Mouse (Mus musculus): ENCODE results near the gene Sdc3. TPM values are rescaled to one million over a fixed set of nuclear protein-coding genes. Genes with fewer than 3 reads are reported as not detected.

Sdc3 gene
- 6.8 and 8.0 TPM in 2 replicates for polyA plus RNA-seq (2012; rRNA removed)

DNA sequence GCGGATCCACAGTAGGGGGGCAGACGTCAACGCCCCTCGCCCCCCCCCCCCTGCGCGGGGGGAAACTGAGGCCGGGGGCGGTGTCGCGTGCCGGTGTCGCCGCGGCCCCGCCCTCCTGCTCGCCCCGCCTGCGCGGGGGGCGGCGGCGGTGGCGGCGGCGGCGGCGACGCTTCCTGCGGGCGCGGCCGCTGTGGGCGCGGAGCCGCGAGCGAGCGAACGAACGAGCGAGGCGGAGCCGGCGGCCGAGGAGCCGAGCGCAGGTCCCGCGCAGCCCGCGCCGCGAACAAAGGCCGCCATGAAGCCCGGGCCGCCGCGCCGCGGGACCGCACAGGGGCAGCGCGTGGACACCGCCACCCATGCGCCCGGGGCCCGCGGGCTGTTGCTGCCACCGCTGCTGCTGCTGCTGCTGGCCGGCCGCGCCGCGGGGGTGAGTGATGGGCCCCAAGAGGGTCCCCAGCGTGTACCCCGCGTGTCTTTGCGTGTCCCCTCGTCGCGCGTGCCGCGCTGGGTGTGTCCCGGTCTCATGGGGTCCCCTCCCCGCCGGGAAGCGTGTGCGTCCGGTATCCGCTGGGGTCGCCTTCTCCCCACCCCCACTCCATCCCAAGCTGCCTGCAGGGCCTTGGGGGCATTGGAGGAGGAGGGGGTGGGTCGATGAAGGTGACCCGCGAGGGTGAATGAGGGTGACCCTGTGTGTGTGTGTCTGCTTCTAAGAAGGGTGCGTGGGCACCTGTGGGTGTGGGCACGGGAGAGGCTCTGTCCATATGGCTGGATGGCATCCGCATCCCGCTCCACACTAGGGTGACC, at the start of gene Sdc3:
Gene Sdc3, plus strand, starts transcription at position 162 of the 804 bp plus-strand sequence.

Other genes starting within 250 kb of the Sdc3 start
- gene Nkain1, start 218.4 kb upstream of the Sdc3 start, polyA plus RNA-seq (2012; rRNA removed): 0.33 and 0.40 TPM in 2 replicates
- gene Pum1, start 129.2 kb upstream of the Sdc3 start, polyA plus RNA-seq (2012; rRNA removed): 16.3 and 19.7 TPM in 2 replicates
- gene Laptm5, start 120.6 kb downstream of the Sdc3 start, polyA plus RNA-seq (2012; rRNA removed): 22.6 and 33.3 TPM in 2 replicates
- gene Matn1, start 151.8 kb downstream of the Sdc3 start, polyA plus RNA-seq (2012; rRNA removed): 0.07 and 0.08 TPM in 2 replicates

Measured in liver, embryonic 14 days (tissue).